Comparison of ENCODE assay signal across 19 mouse cellular contexts in the genomic region with DNA sequence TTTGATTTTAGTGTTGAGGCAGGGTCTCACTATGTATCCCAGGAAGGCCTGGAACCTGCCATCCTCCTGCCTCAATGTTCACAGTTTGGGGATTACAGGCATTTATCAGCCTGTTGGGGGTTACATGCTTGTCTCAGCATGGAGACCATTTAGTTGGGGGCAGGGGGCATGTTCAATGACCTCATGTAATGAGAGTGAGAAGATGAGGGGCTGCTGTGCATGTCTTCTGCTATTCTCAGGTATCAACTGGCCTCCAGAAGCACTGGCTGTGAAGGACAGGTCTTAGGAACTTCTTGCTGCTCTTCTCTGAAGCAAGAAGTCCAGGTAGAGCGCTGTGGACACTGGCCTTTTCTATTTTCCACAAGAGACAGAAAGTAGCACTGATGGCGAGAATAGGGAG.
"Had no signal": no experiment of that assay in that cellular context is flagged by ENCODE, and none has a peak within 500 bp of the region (broad histone marks: within the 10 kb centered on the region; RNA-seq: fewer than 3 reads in every experiment).

No protein-coding gene starts in this region.

- H3K4me2 ChIP-seq: kidney, embryonic 15.5 days; limb, embryonic 12.5 days; limb, embryonic 15.5 days; liver, embryonic 11.5 days; lung, embryonic 14.5 days; midbrain, embryonic 12.5 days; midbrain, embryonic 15.5 days; stomach, embryonic 15.5 days had no signal

- H3K9ac ChIP-seq: kidney, embryonic 15.5 days; limb, embryonic 12.5 days; limb, embryonic 15.5 days; liver, embryonic 14.5 days; liver, postnatal 0 days; lung, embryonic 14.5 days; midbrain, embryonic 12.5 days; midbrain, embryonic 15.5 days; stomach, embryonic 15.5 days had no signal

- H3K27ac ChIP-seq: kidney, embryonic 15.5 days; limb, embryonic 12.5 days; limb, embryonic 15.5 days; liver, embryonic 14.5 days; macrophage; midbrain, embryonic 12.5 days; midbrain, embryonic 15.5 days; stomach, embryonic 15.5 days had no signal

- H3K36me3 ChIP-seq: kidney, embryonic 15.5 days; limb, embryonic 12.5 days; limb, embryonic 15.5 days; midbrain, embryonic 12.5 days; midbrain, embryonic 15.5 days; stomach, embryonic 15.5 days had no signal

- H3K27me3 ChIP-seq: kidney, embryonic 15.5 days; limb, embryonic 12.5 days; limb, embryonic 15.5 days; midbrain, embryonic 12.5 days; midbrain, embryonic 15.5 days; stomach, embryonic 15.5 days had no signal

- H3K4me3 ChIP-seq: kidney, embryonic 15.5 days; limb, embryonic 12.5 days; limb, embryonic 15.5 days; midbrain, embryonic 12.5 days; midbrain, embryonic 15.5 days; stomach, embryonic 15.5 days had no signal

- H3K4me1 ChIP-seq: kidney, embryonic 15.5 days; limb, embryonic 12.5 days; limb, embryonic 15.5 days; midbrain, embryonic 12.5 days; midbrain, embryonic 15.5 days; stomach, embryonic 15.5 days had no signal

- H3K9me3 ChIP-seq: kidney, embryonic 15.5 days; limb, embryonic 12.5 days; limb, embryonic 15.5 days; midbrain, embryonic 12.5 days; midbrain, embryonic 15.5 days; stomach, embryonic 15.5 days had no signal

- ATAC-seq: liver, postnatal 0 days; lung, postnatal 0 days; midbrain, embryonic 15.5 days had no signal

- DNase-seq: kidney, adult 2 months; kidney, postnatal 10 days; kidney, postnatal 36 days; left cerebral cortex, postnatal 4 days; liver, postnatal 0 days; lung, embryonic 14.5 days; right cerebral cortex, postnatal 25 days; spleen, adult 18-20 months; thymus, postnatal 25 days had no signal
